Mouse (Mus musculus): ENCODE measurements at regions not wholly inside any gene's neighbourhood (a gene's known extent, or its start where the extent isn't known, plus 50 kb on each side); places are given as distances from the start of the nearest gene placed in this dataset.

- no peak for ATAC-seq (ENCODE audit: insufficient number of reproducible peaks, insufficient read depth, low FRiP score, low read depth)
Measured at GRCm38 (mm10) chr6:31324717-31325116, 73.8 kb upstream of the Mkln1 start.

GRCm38 (mm10) chr6:31325621-31326020 lies 72.9 kb upstream of the Mkln1 start:
- H3K27me3 ChIP-seq (ENCODE audit: control insufficient read depth, insufficient read depth, low read length): no peaks in the 10 kb centered on the region
- H3K9me3 ChIP-seq (ENCODE audit: control insufficient read depth, low read length): no peaks in the 10 kb centered on the region
- H3K9ac ChIP-seq (ENCODE audit: low read length): no peak overlapping the region
- H3K4me2 ChIP-seq (ENCODE audit: low read length): no peak overlapping the region
- WGBS: 64% methylated on average over 1 of the region's 1 CpGs
- no peak overlapping the region for H3K4me3 ChIP-seq (ENCODE audit: control insufficient read depth in 1 of 2, insufficient read depth in 1 of 2, low read depth in 1 of 2, low read length in 2 of 2)
- no peaks in the 10 kb centered on the region for H3K36me3 ChIP-seq (ENCODE audit: control insufficient read depth, insufficient read depth, low read length)
- ATAC-seq (ENCODE audit: insufficient number of reproducible peaks, insufficient read depth, low FRiP score, low read depth): no peak
- no peak overlapping the region for H3K27ac ChIP-seq (replicated peaks in 1 of 2; ENCODE audit: control insufficient read depth in 1 of 2, insufficient read depth in 1 of 2, low read depth in 2 of 2, low read length in 2 of 2)
- H3K4me1 ChIP-seq (ENCODE audit: control insufficient read depth in 2 of 2, insufficient read depth in 2 of 2, low read length in 2 of 2): peaks cover 5 to 7% of the 10 kb centered on the region in 2 experiments; a peak in 3 of 4 replicates

More at GRCm38 (mm10) chr6:31324717-31325116, 73.8 kb upstream of the Mkln1 start:
- Histone ChIP-seq H3K9ac (ENCODE audit: low read length) (no peak overlapping the region), H3K9me3 (ENCODE audit: control insufficient read depth, low read length) (no peaks in the 10 kb centered on the region), H3K4me2 (ENCODE audit: low read length) (no peak overlapping the region), H3K27me3 (ENCODE audit: control insufficient read depth, insufficient read depth, low read length) (no peaks in the 10 kb centered on the region), H3K4me1 (ENCODE audit: control insufficient read depth in 2 of 2, insufficient read depth in 2 of 2, low read length in 2 of 2) (peaks cover 5 to 7% of the 10 kb centered on the region in 2 experiments; a peak in 3 of 4 replicates), H3K27ac (replicated peaks in 1 of 2; ENCODE audit: control insufficient read depth in 1 of 2, insufficient read depth in 1 of 2, low read depth in 2 of 2, low read length in 2 of 2) (no peak overlapping the region), H3K4me3 (ENCODE audit: control insufficient read depth in 1 of 2, insufficient read depth in 1 of 2, low read depth in 1 of 2, low read length in 2 of 2) (no peak overlapping the region), H3K36me3 (ENCODE audit: control insufficient read depth, insufficient read depth, low read length) (no peaks in the 10 kb centered on the region)
- WGBS: 44% methylated on average over 6 of the region's 6 CpGs

GRCm38 (mm10) chr6:31330327-31330726 lies 68.2 kb upstream of the Mkln1 start:
- 86% methylated on average over 7 of the region's 7 CpGs for WGBS
- H3K36me3 ChIP-seq (ENCODE audit: control insufficient read depth, insufficient read depth, low read length): no peaks in the 10 kb centered on the region
- no peak overlapping the region for H3K9ac ChIP-seq (ENCODE audit: low read length)
- no peak overlapping the region for H3K4me3 ChIP-seq (ENCODE audit: control insufficient read depth in 1 of 2, insufficient read depth in 1 of 2, low read depth in 1 of 2, low read length in 2 of 2)
- no peak overlapping the region for H3K4me2 ChIP-seq (ENCODE audit: low read length)
- no peak overlapping the region for H3K27ac ChIP-seq (replicated peaks in 1 of 2; ENCODE audit: control insufficient read depth in 1 of 2, insufficient read depth in 1 of 2, low read depth in 2 of 2, low read length in 2 of 2)
- ATAC-seq (ENCODE audit: insufficient number of reproducible peaks, insufficient read depth, low FRiP score, low read depth): no peak
- H3K4me1 ChIP-seq (ENCODE audit: control insufficient read depth in 2 of 2, insufficient read depth in 2 of 2, low read length in 2 of 2): no peaks in the 10 kb centered on the region
- no peaks in the 10 kb centered on the region for H3K9me3 ChIP-seq (ENCODE audit: control insufficient read depth, low read length)
- H3K27me3 ChIP-seq (ENCODE audit: control insufficient read depth, insufficient read depth, low read length): no peaks in the 10 kb centered on the region

GRCm38 (mm10) chr6:31330868-31331267 lies 67.7 kb upstream of the Mkln1 start:
- Histone ChIP-seq H3K27me3 (ENCODE audit: control insufficient read depth, insufficient read depth, low read length) (no peaks in the 10 kb centered on the region), H3K9me3 (ENCODE audit: control insufficient read depth, low read length) (no peaks in the 10 kb centered on the region), H3K4me3 (ENCODE audit: control insufficient read depth in 1 of 2, insufficient read depth in 1 of 2, low read depth in 1 of 2, low read length in 2 of 2) (no peak overlapping the region), H3K4me2 (ENCODE audit: low read length) (no peak overlapping the region), H3K9ac (ENCODE audit: low read length) (no peak overlapping the region), H3K27ac (replicated peaks in 1 of 2; ENCODE audit: control insufficient read depth in 1 of 2, insufficient read depth in 1 of 2, low read depth in 2 of 2, low read length in 2 of 2) (no peak overlapping the region), H3K4me1 (ENCODE audit: control insufficient read depth in 2 of 2, insufficient read depth in 2 of 2, low read length in 2 of 2) (no peaks in the 10 kb centered on the region), H3K36me3 (ENCODE audit: control insufficient read depth, insufficient read depth, low read length) (no peaks in the 10 kb centered on the region)
- 75% methylated on average over 3 of the region's 3 CpGs for WGBS
- no peak for ATAC-seq (ENCODE audit: insufficient number of reproducible peaks, insufficient read depth, low FRiP score, low read depth)

GRCm38 (mm10) chr6:31332254-31332653 lies 66.3 kb upstream of the Mkln1 start:
- WGBS: 65% methylated on average over 6 of the region's 6 CpGs
- Histone ChIP-seq H3K9ac (ENCODE audit: low read length) (no peak overlapping the region), H3K27me3 (ENCODE audit: control insufficient read depth, insufficient read depth, low read length) (no peaks in the 10 kb centered on the region), H3K36me3 (ENCODE audit: control insufficient read depth, insufficient read depth, low read length) (no peaks in the 10 kb centered on the region), H3K27ac (replicated peaks in 1 of 2; ENCODE audit: control insufficient read depth in 1 of 2, insufficient read depth in 1 of 2, low read depth in 2 of 2, low read length in 2 of 2) (no peak overlapping the region), H3K4me2 (ENCODE audit: low read length) (no peak overlapping the region), H3K4me3 (ENCODE audit: control insufficient read depth in 1 of 2, insufficient read depth in 1 of 2, low read depth in 1 of 2, low read length in 2 of 2) (no peak overlapping the region), H3K4me1 (ENCODE audit: control insufficient read depth in 2 of 2, insufficient read depth in 2 of 2, low read length in 2 of 2) (no peaks in the 10 kb centered on the region), H3K9me3 (ENCODE audit: control insufficient read depth, low read length) (no peaks in the 10 kb centered on the region)
- no peak for ATAC-seq (ENCODE audit: insufficient number of reproducible peaks, insufficient read depth, low FRiP score, low read depth)

GRCm38 (mm10) chr6:31332714-31333113 lies 65.8 kb upstream of the Mkln1 start:
- 65% methylated on average over 4 of the region's 4 CpGs for WGBS
- no peaks in the 10 kb centered on the region for H3K27me3 ChIP-seq (ENCODE audit: control insufficient read depth, insufficient read depth, low read length)
- H3K9ac ChIP-seq (ENCODE audit: low read length): no peak overlapping the region
- H3K4me1 ChIP-seq (ENCODE audit: control insufficient read depth in 2 of 2, insufficient read depth in 2 of 2, low read length in 2 of 2): no peaks in the 10 kb centered on the region
- H3K27ac ChIP-seq (replicated peaks in 1 of 2; ENCODE audit: control insufficient read depth in 1 of 2, insufficient read depth in 1 of 2, low read depth in 2 of 2, low read length in 2 of 2): no peak overlapping the region
- no peak for ATAC-seq (ENCODE audit: insufficient number of reproducible peaks, insufficient read depth, low FRiP score, low read depth)
- H3K36me3 ChIP-seq (ENCODE audit: control insufficient read depth, insufficient read depth, low read length): no peaks in the 10 kb centered on the region
- H3K4me2 ChIP-seq (ENCODE audit: low read length): no peak overlapping the region
- no peaks in the 10 kb centered on the region for H3K9me3 ChIP-seq (ENCODE audit: control insufficient read depth, low read length)
- no peak overlapping the region for H3K4me3 ChIP-seq (ENCODE audit: control insufficient read depth in 1 of 2, insufficient read depth in 1 of 2, low read depth in 1 of 2, low read length in 2 of 2)

- Histone ChIP-seq H3K27me3 (ENCODE audit: control insufficient read depth, insufficient read depth, low read length) (no peaks in the 10 kb centered on the region), H3K9ac (ENCODE audit: low read length) (no peak overlapping the region), H3K9me3 (ENCODE audit: control insufficient read depth, low read length) (no peaks in the 10 kb centered on the region), H3K4me2 (ENCODE audit: low read length) (no peak overlapping the region), H3K36me3 (ENCODE audit: control insufficient read depth, insufficient read depth, low read length) (no peaks in the 10 kb centered on the region), H3K4me1 (ENCODE audit: control insufficient read depth in 2 of 2, insufficient read depth in 2 of 2, low read length in 2 of 2) (no peaks in the 10 kb centered on the region), H3K27ac (replicated peaks in 1 of 2; ENCODE audit: control insufficient read depth in 1 of 2, insufficient read depth in 1 of 2, low read depth in 2 of 2, low read length in 2 of 2) (no peak overlapping the region), H3K4me3 (ENCODE audit: control insufficient read depth in 1 of 2, insufficient read depth in 1 of 2, low read depth in 1 of 2, low read length in 2 of 2) (no peak overlapping the region)
- no peak for ATAC-seq (ENCODE audit: insufficient number of reproducible peaks, insufficient read depth, low FRiP score, low read depth)
- WGBS: 73% methylated on average over 16 of the region's 16 CpGs
Measured at GRCm38 (mm10) chr6:31333228-31333922, 65.2 kb upstream of the Mkln1 start.

GRCm38 (mm10) chr6:31334086-31334485 lies 64.4 kb upstream of the Mkln1 start:
- no peak for ATAC-seq (ENCODE audit: insufficient number of reproducible peaks, insufficient read depth, low FRiP score, low read depth)
- H3K4me1 ChIP-seq (ENCODE audit: control insufficient read depth in 2 of 2, insufficient read depth in 2 of 2, low read length in 2 of 2): no peaks in the 10 kb centered on the region; a peak in 2 of 4 replicates
- H3K27ac ChIP-seq (replicated peaks in 1 of 2; ENCODE audit: control insufficient read depth in 1 of 2, insufficient read depth in 1 of 2, low read depth in 2 of 2, low read length in 2 of 2): no peak overlapping the region
- no peak overlapping the region for H3K4me3 ChIP-seq (ENCODE audit: control insufficient read depth in 1 of 2, insufficient read depth in 1 of 2, low read depth in 1 of 2, low read length in 2 of 2)
- 85% methylated on average over 4 of the region's 4 CpGs for WGBS
- no peak overlapping the region for H3K9ac ChIP-seq (ENCODE audit: low read length)
- no peaks in the 10 kb centered on the region for H3K36me3 ChIP-seq (ENCODE audit: control insufficient read depth, insufficient read depth, low read length)
- no peaks in the 10 kb centered on the region for H3K9me3 ChIP-seq (ENCODE audit: control insufficient read depth, low read length)
- no peak overlapping the region for H3K4me2 ChIP-seq (ENCODE audit: low read length)
- H3K27me3 ChIP-seq (ENCODE audit: control insufficient read depth, insufficient read depth, low read length): no peaks in the 10 kb centered on the region
